Mouse (Mus musculus): ENCODE measurements around the gene Olfr1390. TPM values are rescaled to one million over a fixed set of nuclear protein-coding genes. Genes with fewer than 3 reads are reported as not detected.
"Not testable (repeated sequence)": the region's sequence is repeated elsewhere in the genome, so short reads cannot be mapped to it uniquely, and the experiment has no call there.

The Olfr1390 gene
- polyA plus RNA-seq (2015; fragmentation: Nextera tagmentation; extraction: Ambion mirVana), result not detected in 2 replicates

- WGBS, result 96% methylated on average over 1 of the region's 1 CpGs
- no peak within 1 kb of the TSS for H3K4me3 ChIP-seq (replicated peaks)
- no peaks in the 10 kb centered on the region for H3K36me3 ChIP-seq
These were observed at the start of gene Olfr1390 for GRCm38 (mm10) chr11:49334888-49335287. TSS of gene Olfr1390 (plus strand) at chr11:49335188.

GRCm38 (mm10) chr11:49287251-49287650, 47.7 kb upstream of the Olfr1390 start:
- ATAC-seq (ENCODE audit: insufficient read depth, low FRiP score, low read depth), result no peak
- Histone ChIP-seq H3K9me3 (no peaks in the 10 kb centered on the region), H3K27ac (no peak overlapping the region), H3K9ac (no peak overlapping the region), H3K4me1 (no peaks in the 10 kb centered on the region), H3K27me3 (replicated peaks) (no peaks in the 10 kb centered on the region), H3K36me3 (no peaks in the 10 kb centered on the region), H3K4me3 (replicated peaks) (no peak overlapping the region), H3K4me2 (no peak overlapping the region)
- WGBS, result 51% methylated on average over 2 of the region's 2 CpGs

More at GRCm38 (mm10) chr11:49334888-49335287, at the start of gene Olfr1390:
- ATAC-seq (ENCODE audit: insufficient read depth, low FRiP score, low read depth), result no peak
- H3K9me3 ChIP-seq, result no peaks in the 10 kb centered on the region
- H3K27me3 ChIP-seq (replicated peaks), result no peaks in the 10 kb centered on the region
- no peaks in the 10 kb centered on the region for H3K4me1 ChIP-seq
- H3K4me2 ChIP-seq, result no peak within 1 kb of the TSS
- no peak within 1 kb of the TSS for H3K9ac ChIP-seq
- H3K27ac ChIP-seq, result no peak within 1 kb of the TSS

GRCm38 (mm10) chr11:49292777-49293176, 42.2 kb upstream of the Olfr1390 start:
- H3K9ac ChIP-seq, result no peak overlapping the region
- H3K4me3 ChIP-seq (replicated peaks), result no peak overlapping the region
- H3K4me2 ChIP-seq, result no peak overlapping the region
- no peaks in the 10 kb centered on the region for H3K27me3 ChIP-seq (replicated peaks)
- H3K27ac ChIP-seq, result no peak overlapping the region
- H3K9me3 ChIP-seq, result no peaks in the 10 kb centered on the region
- ATAC-seq (ENCODE audit: insufficient read depth, low FRiP score, low read depth), result no peak
- H3K36me3 ChIP-seq, result no peaks in the 10 kb centered on the region
- no peaks in the 10 kb centered on the region for H3K4me1 ChIP-seq
- 66% methylated on average over 3 of the region's 3 CpGs for WGBS

GRCm38 (mm10) chr11:49304441-49304840, 30.5 kb upstream of the Olfr1390 start, which contains the start of gene Olfr10:
TSS of gene Olfr10 (plus strand) at chr11:49304741.
- Histone ChIP-seq H3K4me1 (no peaks in the 10 kb centered on the region), H3K9me3 (no peaks in the 10 kb centered on the region), H3K4me3 (replicated peaks) (no peak within 1 kb of the TSS), H3K27me3 (replicated peaks) (no peaks in the 10 kb centered on the region), H3K36me3 (no peaks in the 10 kb centered on the region), H3K4me2 (no peak within 1 kb of the TSS), H3K9ac (no peak within 1 kb of the TSS), H3K27ac (no peak within 1 kb of the TSS)
- ATAC-seq (ENCODE audit: insufficient read depth, low FRiP score, low read depth), result no peak

- H3K27me3 ChIP-seq (replicated peaks); H3K4me1 ChIP-seq; H3K9ac ChIP-seq; H3K27ac ChIP-seq; H3K4me2 ChIP-seq; H3K36me3 ChIP-seq; ATAC-seq (ENCODE audit: insufficient read depth, low FRiP score, low read depth); H3K4me3 ChIP-seq (replicated peaks); H3K9me3 ChIP-seq: not testable (repeated sequence)
- 74% methylated on average over 5 of the region's 5 CpGs for WGBS
These were observed 26.4 kb upstream of the Olfr1390 start for GRCm38 (mm10) chr11:49308547-49308946.

- ATAC-seq (ENCODE audit: insufficient read depth, low FRiP score, low read depth), result no peak
- H3K4me1 ChIP-seq, result no peaks in the 10 kb centered on the region
- no peaks in the 10 kb centered on the region for H3K27me3 ChIP-seq (replicated peaks)
- no peak within 1 kb of the TSS for H3K4me2 ChIP-seq
- WGBS, result 75% methylated on average over 2 of the region's 2 CpGs
- H3K36me3 ChIP-seq, result no peaks in the 10 kb centered on the region
- H3K9me3 ChIP-seq, result no peaks in the 10 kb centered on the region
- no peak within 1 kb of the TSS for H3K27ac ChIP-seq
- no peak within 1 kb of the TSS for H3K4me3 ChIP-seq (replicated peaks)
- H3K9ac ChIP-seq, result no peak within 1 kb of the TSS
These were observed 12.5 kb upstream of the Olfr1390 start, which contains the start of gene Olfr1391 for GRCm38 (mm10) chr11:49322442-49322841. TSS of gene Olfr1391 (plus strand) at chr11:49322742.

GRCm38 (mm10) chr11:49326726-49327125, 8.3 kb upstream of the Olfr1390 start:
- Histone ChIP-seq H3K36me3 (no peaks in the 10 kb centered on the region), H3K4me2 (no peak overlapping the region), H3K27me3 (replicated peaks) (no peaks in the 10 kb centered on the region), H3K4me3 (replicated peaks) (no peak overlapping the region), H3K9ac (no peak overlapping the region), H3K9me3 (no peaks in the 10 kb centered on the region), H3K27ac (no peak overlapping the region), H3K4me1 (no peaks in the 10 kb centered on the region)
- WGBS, result 79% methylated on average over 3 of the region's 3 CpGs
- ATAC-seq (ENCODE audit: insufficient read depth, low FRiP score, low read depth), result no peak

GRCm38 (mm10) chr11:49329686-49330085, 5.3 kb upstream of the Olfr1390 start:
- WGBS, result 75% methylated on average over 1 of the region's 1 CpGs
- no peak overlapping the region for H3K4me3 ChIP-seq (replicated peaks)
- H3K9ac ChIP-seq, result no peak overlapping the region
- no peak for ATAC-seq (ENCODE audit: insufficient read depth, low FRiP score, low read depth)
- H3K27ac ChIP-seq, result no peak overlapping the region
- H3K27me3 ChIP-seq (replicated peaks), result no peaks in the 10 kb centered on the region
- no peaks in the 10 kb centered on the region for H3K4me1 ChIP-seq
- H3K4me2 ChIP-seq, result no peak overlapping the region
- no peaks in the 10 kb centered on the region for H3K9me3 ChIP-seq
- no peaks in the 10 kb centered on the region for H3K36me3 ChIP-seq

GRCm38 (mm10) chr11:49337150-49337832, 2.3 kb downstream of the Olfr1390 start:
- H3K9me3 ChIP-seq, result no peaks in the 10 kb centered on the region
- no peak overlapping the region for H3K27ac ChIP-seq
- H3K4me3 ChIP-seq (replicated peaks), result no peak overlapping the region
- no peaks in the 10 kb centered on the region for H3K4me1 ChIP-seq
- WGBS, result 58% methylated on average over 4 of the region's 4 CpGs
- no peak overlapping the region for H3K9ac ChIP-seq
- no peak overlapping the region for H3K4me2 ChIP-seq
- H3K27me3 ChIP-seq (replicated peaks), result no peaks in the 10 kb centered on the region
- no peak for ATAC-seq (ENCODE audit: insufficient read depth, low FRiP score, low read depth)
- H3K36me3 ChIP-seq, result no peaks in the 10 kb centered on the region

- Histone ChIP-seq H3K27ac (no peak overlapping the region), H3K4me1 (no peaks in the 10 kb centered on the region), H3K9ac (no peak overlapping the region), H3K36me3 (no peaks in the 10 kb centered on the region), H3K27me3 (replicated peaks) (no peaks in the 10 kb centered on the region), H3K4me2 (no peak overlapping the region), H3K9me3 (no peaks in the 10 kb centered on the region), H3K4me3 (replicated peaks) (no peak overlapping the region)
- ATAC-seq (ENCODE audit: insufficient read depth, low FRiP score, low read depth), result no peak
These were observed 48.1 kb downstream of the Olfr1390 start for GRCm38 (mm10) chr11:49383133-49383532.

GRCm38 (mm10) chr11:49386118-49386517, 51.1 kb downstream of the Olfr1390 start:
- not testable (repeated sequence) for H3K4me2 ChIP-seq; H3K27ac ChIP-seq; H3K27me3 ChIP-seq (replicated peaks); H3K9ac ChIP-seq; H3K9me3 ChIP-seq; H3K4me1 ChIP-seq; H3K4me3 ChIP-seq (replicated peaks); ATAC-seq (ENCODE audit: insufficient read depth, low FRiP score, low read depth); H3K36me3 ChIP-seq
- 92% methylated on average over 7 of the region's 7 CpGs for WGBS
